Mouse (Mus musculus) bone marrow macrophage, adult 2 months (primary cell): ENCODE measurements around the gene Dhx32.
A peak's percentile ranks its signal among the peaks of the same experiment; 100 is the strongest.

Source experiments
- CTCF ChIP-seq: IDR thresholded peaks from 2 replicates; pipeline ENCODE4 v1.5.1; 2012; ENCODE audit warnings: low read depth, mild to moderate bottlenecking, low read length, moderate library complexity
- POLR2A ChIP-seq: IDR thresholded peaks from 2 replicates; pipeline ENCODE4 v1.6.1; 2012; ENCODE audit warnings: mild to moderate bottlenecking, low read depth, low read length, borderline replicate concordance

DNA sequence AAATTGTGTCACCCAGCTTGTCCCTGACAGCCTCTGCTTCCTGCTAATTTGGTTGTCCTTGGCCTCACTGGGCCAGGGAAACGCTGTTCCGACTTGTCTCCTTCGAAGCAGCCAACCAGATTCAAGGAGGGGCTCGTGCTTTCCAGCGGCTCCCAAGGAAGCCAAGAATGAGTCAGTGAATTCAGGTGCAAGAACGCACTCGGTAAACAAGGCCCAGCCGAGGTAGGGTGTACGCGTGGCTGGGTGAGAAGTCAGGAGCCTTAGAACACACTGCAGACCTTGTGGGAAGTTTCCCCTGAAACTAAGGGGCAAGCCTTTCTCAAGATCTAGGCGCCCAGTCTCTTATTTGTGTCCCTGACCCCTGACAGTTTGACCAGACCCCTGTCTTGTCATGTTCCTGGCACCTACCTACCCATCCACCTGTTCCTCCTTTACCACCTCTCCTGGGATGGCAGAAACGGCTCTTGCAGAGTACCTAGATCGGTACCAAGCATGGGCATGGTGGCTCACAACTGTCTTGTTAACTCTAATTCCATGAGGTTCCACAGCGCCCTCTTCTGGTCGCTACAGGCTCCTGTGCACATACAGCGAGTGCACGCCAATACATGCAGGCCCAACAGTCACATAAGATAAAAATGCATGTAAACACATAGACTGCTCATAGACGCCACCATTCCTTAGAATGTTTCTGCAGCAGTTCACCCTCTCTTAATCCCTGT, at the start of gene Dhx32:
- TF ChIP-seq CTCF (peak; percentile 61), POLR2A (no peak)
